Mouse (Mus musculus): Measurements from ENCODE around the gene Magt1. TPM values are rescaled to one million over a fixed set of nuclear protein-coding genes. Genes with fewer than 3 reads are reported as not detected.
A peak's percentile ranks its signal among the peaks of the same experiment; 100 is the strongest.

Gene Magt1
- 2.2 and 3.0 TPM in 2 replicates for polyA plus RNA-seq (2012)

GRCm38 (mm10) chrX:106011465-106012159, at the start of gene Magt1:
Magt1 (minus strand) TSS chrX:106011906.
- no peak for TF ChIP-seq GATA1 (IDR thresholded peaks at IDR 0.05; ENCODE audit: low read length)

- TF ChIP-seq GATA1 (IDR thresholded peaks at IDR 0.05; ENCODE audit: low read length): no peak
Measured at GRCm38 (mm10) chrX:106048191-106048590, 36.5 kb upstream of the Magt1 start.

GRCm38 (mm10) chrX:106045928-106046327, 34.2 kb upstream of the Magt1 start:
- TF ChIP-seq GATA1 (IDR thresholded peaks at IDR 0.05; ENCODE audit: low read length): no peak

- no peak for TF ChIP-seq GATA1 (IDR thresholded peaks at IDR 0.05; ENCODE audit: low read length)
Measured at GRCm38 (mm10) chrX:106045455-106045854, 33.7 kb upstream of the Magt1 start.

DNA sequence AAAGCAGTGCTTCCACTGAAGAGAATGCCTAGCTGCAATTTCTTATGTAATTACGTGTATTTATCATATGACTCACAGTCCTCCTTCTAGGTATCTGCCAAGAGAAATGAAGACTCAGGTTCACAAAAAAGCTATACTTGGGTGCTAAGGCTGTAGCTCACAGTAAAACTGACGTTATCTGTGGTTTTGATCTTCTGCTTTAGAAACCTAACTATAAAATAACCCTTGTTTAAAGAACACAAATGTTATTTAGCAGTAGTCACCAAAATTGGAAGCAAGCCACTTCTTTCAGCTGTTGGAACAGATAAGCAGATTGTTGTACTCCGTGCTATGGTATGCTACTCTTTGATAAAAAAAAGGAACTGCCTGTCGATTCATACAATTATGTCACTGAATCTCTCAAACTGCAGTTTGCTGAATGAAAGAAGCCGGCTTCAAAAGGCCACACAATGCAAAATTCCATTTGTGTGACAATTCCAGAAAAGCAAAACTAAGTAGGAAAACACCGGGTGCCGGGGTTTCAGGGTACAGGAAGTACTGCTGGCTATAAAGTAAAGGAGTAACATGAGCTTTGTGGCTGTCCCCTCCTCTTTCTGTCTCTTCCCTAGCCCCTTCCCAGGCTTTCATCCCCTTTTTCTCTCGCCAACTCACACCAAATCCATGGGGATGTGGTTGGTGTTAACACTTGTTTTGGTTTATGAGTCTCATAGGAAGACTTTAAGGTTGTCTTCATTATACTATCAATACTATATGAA, 32.3 kb upstream of the Magt1 start:
- peak; percentile 70 for TF ChIP-seq GATA1 (IDR thresholded peaks at IDR 0.05; ENCODE audit: low read length)

DNA sequence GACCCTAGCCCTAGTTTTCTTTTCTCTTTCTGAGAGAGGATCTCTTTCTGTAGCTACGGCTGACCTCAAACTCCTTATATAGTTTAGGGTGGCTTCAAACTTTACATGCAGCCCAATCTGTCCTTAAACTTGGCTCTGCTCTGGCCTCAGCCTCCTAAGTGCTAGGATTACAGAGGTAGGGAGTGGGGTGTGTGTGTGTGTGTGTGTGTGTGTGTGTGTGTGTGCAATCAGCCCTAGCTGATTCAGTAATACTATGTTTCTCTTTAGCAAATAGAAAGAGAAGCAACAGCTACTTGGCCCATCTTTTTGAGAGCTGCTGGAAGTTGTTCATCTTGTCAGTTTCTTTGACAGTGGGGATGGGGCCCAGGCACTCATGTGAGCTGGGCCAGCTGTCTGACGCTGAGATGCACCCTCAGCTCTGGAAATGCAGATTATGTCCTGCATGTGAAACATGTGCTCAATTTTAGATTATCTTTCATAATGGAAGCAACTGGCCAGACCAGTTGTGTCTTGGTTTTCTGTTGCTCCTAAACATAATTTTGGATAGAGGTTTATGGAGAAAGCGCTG, 25.6 kb upstream of the Magt1 start:
- no peak for TF ChIP-seq GATA1 (IDR thresholded peaks at IDR 0.05; ENCODE audit: low read length)

- no peak for TF ChIP-seq GATA1 (IDR thresholded peaks at IDR 0.05; ENCODE audit: low read length)
Measured at GRCm38 (mm10) chrX:106035727-106036126, 24.0 kb upstream of the Magt1 start.

GRCm38 (mm10) chrX:106031124-106031523, 19.4 kb upstream of the Magt1 start:
- no peak for TF ChIP-seq GATA1 (IDR thresholded peaks at IDR 0.05; ENCODE audit: low read length)

GRCm38 (mm10) chrX:106030176-106030575, 18.5 kb upstream of the Magt1 start:
- no peak for TF ChIP-seq GATA1 (IDR thresholded peaks at IDR 0.05; ENCODE audit: low read length)

DNA sequence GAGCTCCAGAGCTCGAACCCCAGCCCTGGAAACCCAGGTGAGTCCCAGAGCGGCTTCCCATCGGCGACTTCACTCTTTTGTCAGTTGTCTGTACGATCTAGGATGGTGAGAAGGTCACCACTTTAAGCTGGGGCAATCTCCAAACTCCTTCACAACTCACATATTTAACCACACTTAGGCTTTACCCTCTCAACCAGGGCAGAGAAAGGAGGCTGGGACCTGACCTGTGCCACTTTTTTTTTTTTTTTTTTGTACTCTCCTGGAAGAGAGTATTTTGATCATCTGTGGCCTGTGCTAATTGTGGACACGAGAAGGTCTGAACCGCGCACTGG, 15.6 kb upstream of the Magt1 start:
- no peak for TF ChIP-seq GATA1 (IDR thresholded peaks at IDR 0.05; ENCODE audit: low read length)

- no peak for TF ChIP-seq GATA1 (IDR thresholded peaks at IDR 0.05; ENCODE audit: low read length)
Measured at GRCm38 (mm10) chrX:106026418-106027342, 15.0 kb upstream of the Magt1 start, which contains the start of gene Atp7a. Atp7a (plus strand) TSS chrX:106027276.

- no peak for TF ChIP-seq GATA1 (IDR thresholded peaks at IDR 0.05; ENCODE audit: low read length)
Measured at GRCm38 (mm10) chrX:106017516-106017915, 5.8 kb upstream of the Magt1 start.

DNA sequence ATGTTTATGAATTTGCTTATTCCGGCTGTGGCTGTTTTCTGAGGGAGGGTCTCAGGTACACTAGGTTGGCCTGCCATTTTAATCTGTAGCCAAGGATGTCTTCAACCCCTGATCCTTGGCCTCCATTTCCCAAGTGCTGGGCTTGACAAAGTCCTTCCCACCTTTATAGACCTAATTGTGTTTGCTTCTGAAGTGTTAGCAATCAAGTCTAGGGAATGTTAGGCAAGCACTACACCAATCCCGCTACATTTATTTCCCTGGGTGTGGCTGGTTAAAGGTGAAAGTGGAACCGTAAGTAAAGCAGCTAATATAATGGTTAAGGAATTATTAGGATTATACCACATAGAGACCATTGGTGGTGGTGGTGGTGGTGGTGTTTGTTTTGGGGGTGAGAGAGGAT, 5.4 kb upstream of the Magt1 start:
- TF ChIP-seq GATA1 (IDR thresholded peaks at IDR 0.05; ENCODE audit: low read length): no peak

- TF ChIP-seq GATA1 (IDR thresholded peaks at IDR 0.05; ENCODE audit: low read length): no peak
Measured at GRCm38 (mm10) chrX:106015571-106016322, 4.0 kb upstream of the Magt1 start, which contains the start of gene Cox7b. Cox7b (plus strand) TSS chrX:106015700.

- TF ChIP-seq GATA1 (IDR thresholded peaks at IDR 0.05; ENCODE audit: low read length): no peak
Measured at GRCm38 (mm10) chrX:106013217-106013616, 1.5 kb upstream of the Magt1 start.

All from G1E-ER4 (cell line).